Mouse (Mus musculus): ENCODE data around the gene Cd33.

Gene Cd33

DNA sequence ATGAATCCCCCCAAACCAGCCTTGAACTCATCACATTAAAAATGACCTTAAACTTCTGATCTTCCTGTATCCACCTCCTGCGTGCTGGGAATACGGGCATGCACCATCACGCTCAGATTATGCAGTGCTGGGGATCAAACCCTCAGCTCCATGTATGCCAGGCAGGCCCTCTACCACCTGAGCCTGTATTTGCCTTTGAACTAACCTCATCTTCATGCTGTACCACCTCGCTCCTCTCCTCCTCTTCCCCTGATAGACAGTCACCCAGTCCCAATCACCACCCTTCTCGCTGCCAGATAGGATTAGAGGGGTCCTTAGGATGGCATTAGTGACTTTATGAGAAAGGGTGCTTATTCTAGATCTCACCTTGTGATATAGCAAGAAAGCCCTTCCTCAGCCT lies 29.2 kb downstream of the Cd33 start:
- DNase-seq (ENCODE audit: low read depth), result no peak

DNA sequence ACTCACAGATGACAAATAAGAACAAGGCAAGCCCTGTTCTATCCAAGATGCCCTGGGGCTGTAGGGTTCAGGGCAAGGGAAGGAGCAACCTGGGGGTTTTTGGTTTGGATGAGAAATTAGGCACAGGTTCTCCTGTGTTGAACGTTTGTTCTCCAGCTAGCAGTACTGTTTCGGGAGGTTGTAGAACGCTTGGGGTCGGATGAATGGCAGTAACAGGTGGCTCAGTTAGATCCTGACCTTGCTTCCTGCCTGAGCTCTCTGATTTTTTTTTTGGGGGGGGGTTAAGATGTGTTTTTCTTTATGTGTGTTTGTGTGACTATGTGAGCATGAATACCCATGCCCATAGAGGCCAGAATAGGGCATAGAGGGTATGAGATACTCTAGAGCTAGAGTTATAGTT lies 31.7 kb downstream of the Cd33 start:
- no peak for DNase-seq (ENCODE audit: low read depth)

DNA sequence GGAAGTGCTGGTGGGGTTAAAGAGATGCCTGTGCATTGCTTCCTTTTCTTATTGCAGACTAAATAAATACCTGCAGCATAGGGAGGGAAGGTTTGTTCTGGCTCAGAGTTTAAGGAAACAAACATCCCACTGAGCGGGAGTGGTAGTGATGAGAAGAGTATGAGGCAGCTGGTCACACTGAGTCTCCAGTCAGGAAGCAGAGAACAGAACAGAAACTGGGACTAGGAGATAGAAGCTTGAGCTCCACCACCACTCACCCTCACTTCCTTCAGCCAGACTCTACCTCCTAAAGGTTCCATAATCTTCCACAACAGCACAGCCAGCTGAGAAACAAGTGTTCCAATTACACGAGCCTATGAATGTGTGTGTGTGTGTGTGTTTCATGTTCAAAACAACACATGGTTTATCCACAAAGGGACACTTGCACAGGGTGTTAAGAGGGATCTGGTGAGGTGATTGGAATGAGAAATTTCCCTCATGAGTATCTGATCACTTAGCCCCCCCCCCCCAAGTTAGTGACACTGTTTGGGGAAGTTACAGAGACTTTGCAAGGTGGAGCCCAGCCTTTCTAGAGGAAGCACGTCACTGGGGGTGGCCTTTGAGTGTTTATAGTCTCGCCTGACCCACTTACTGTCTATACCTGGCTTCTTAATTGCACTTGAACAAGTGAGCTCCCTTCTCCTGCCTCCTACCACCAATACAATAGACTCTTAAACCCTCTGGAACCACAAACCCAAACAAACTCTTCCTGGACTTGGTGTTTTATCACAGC lies 32.3 kb downstream of the Cd33 start:
- no peak for DNase-seq (ENCODE audit: low read depth)

DNA sequence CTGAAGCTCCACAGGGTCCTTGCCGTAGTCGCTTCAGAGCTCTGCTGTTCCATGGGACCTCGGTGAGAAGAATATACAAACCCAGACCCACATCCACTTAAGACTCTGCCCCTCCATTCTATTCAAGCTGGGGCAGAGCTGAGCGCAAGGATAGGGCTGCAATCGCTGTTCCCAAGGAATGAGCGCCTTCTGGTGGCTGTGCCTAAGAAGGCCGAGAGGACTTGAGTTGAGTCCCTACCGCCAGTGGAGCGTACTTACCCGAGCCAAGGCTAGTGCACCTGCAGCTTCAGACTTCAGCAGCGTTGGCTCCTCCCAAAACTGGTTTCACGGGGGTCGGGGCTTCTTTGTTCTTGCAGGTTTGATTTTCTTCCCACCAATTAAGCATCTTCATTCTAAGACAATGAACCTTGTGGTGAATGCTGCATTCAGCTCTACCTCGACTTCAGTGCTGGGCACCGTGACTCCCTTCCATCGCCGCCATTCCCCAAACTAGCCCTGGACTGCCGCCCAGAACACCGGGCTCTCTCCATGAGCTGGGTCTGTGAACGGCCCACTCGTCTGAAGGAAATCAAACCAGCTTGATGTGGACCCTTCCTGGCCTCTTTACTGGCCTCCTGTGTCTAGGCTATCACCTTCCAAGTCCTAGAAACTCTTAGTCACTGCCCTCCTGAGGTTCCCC lies 48.7 kb downstream of the Cd33 start:
- DNase-seq (ENCODE audit: low read depth), result no peak

DNA sequence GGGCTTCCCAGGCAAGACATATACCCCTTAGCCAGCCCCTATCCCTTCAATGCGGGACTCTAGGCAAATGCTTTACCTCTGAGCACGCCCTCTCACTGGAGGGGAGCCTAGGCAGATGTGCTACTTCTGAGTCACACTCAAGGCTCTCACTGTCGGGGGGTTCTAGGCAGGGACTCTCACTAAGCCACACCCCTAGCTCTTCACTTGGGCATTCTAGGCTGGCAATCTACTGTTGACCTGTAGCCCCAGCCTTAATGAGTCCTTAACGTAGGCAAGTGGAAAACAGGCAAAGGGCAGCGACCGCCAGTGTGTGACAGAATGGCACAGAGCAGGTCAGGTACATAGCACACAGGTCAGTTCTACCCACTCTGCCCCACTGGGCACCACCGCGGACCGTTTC lies 53.4 kb downstream of the Cd33 start:
- DNase-seq (ENCODE audit: low read depth), result no peak

DNA sequence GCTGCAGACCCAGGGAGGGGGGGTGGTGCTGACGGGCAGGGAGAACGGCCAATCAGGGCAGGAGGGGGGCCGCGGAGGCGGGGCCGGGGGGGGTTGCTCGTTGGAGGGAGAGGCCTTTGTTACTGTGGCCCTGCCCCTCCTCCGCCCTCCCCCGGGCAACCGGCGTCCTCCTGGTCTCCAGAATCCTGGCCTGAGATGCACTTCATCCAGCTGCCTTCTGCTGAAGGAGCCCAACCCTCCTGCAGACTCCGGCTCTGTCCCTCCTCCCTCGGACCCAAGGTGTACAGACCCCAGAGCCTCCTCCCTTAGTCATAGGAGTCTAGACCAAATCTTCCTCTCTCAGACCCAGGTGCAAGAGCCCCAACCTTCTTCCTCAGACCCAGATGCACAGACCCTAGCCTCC lies 54.0 kb downstream of the Cd33 start:
- DNase-seq (ENCODE audit: low read depth), result no peak

DNA sequence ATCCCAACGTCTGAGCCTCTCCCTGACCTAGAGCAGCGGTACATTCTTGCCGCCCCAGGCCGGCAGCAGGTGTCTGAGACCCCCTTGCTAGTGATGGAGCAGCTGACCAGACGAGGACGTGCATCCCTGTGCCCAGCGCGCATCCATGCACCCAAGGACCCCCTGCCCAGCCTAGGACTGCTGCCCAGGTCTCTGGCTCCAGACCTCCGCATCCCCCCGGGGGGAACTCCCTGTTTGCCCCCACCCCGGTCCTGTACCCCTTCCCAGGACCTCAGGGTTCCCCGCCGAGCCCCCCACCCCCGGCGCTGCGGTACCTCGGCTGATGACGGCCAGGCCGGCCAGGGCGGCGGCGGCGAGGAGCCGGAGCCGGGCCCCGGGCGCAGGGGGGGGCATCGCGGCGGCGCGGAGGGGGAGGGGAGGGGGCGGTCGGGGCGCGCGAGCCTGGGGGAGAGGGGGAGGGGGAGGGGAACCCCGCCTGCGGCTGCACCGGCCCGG lies 54.5 kb downstream of the Cd33 start, which contains the start of gene Iglon5:
Gene Iglon5, minus strand, starts transcription at position 445 of the 495 bp plus-strand sequence.
- no peak for DNase-seq (ENCODE audit: low read depth)

DNA sequence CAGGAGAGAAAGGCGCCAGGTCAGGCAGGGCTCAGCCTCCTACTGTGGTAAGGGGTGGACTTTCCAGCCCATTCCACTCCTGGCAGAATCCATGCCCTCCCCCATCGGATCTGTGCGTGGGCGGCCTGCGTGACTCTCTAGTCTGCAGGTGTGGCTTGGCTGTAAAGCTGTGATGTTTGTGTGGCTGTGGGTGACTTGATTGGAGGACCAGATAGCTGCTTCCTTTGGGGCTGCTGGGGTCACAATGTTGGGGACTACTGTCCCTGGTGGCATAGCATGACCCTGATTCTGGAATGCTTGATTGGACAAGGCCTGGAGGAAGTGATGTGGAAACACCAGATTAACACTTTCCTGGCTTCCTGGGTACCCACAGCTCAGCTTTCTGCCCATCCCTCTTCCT lies 55.6 kb downstream of the Cd33 start:
- DNase-seq (ENCODE audit: low read depth), result no peak

DNA sequence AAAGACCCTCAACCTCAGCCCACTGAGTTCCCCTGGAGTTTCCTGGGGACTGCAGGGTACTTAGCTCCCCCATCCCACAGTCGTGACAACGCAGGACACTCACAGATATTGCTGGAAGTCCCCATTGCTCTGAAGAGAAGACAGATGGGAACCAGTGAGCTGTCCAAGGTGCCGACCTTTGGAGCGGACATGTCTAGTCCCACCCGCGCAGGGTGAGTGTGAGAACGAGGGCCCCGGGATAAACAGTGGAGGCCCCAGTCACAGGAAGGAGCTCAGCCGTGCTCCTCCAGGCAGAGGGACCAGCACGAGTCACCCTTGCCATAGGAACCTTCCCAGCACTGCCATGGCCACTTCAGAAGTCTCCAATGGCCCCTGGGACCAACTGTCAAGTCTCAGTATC lies 61.0 kb downstream of the Cd33 start:
- DNase-seq (ENCODE audit: low read depth), result no peak

DNA sequence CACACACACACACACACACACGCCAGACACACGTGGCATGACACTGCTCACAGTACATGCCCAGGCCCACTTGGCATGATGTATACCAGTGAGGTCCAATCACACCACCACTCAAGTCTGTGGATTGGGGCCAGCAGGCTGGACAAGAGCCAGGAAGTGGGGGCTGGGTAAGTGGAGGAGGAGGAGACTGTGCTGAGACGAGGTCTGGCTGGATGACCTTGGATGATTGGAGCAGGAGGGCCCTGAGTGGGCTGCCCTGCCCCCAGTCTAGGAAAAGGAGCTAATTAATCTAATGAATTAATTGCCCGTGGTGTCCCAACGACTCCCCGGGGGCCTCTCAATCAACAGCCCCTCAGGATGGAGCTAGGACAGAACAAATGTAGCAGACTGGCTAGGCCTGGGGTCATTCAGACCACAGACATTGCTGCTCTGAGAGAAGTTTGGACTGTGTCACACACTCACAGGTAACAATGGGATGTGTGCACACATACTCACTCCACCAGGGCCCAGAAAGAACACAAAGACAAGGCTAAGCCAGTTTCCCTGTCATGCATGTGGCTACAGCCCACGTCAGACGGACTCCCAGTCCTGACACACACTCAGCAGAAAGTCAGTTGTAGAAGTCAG lies 62.0 kb downstream of the Cd33 start:
- no peak for DNase-seq (ENCODE audit: low read depth)

DNA sequence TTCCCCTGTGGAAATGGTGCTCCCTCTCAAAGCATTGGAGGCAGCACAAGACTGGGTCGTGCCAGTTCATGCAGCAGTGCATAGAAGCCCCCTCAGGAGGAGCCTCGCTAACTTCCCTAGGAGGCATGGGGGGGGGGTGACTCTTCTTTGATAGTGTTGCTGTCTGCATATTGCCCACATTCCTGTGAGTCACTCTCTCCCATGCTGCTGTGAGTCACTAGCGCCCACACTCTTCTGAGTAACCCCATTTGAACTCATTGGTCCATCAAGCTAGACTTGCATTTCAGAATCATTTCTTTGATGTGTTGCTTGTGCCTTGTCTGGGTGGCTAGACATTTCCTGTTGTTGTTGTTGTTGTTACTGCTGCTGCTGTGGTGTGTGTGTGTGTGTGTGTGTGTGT lies 63.0 kb downstream of the Cd33 start:
- no peak for DNase-seq (ENCODE audit: low read depth)

DNA sequence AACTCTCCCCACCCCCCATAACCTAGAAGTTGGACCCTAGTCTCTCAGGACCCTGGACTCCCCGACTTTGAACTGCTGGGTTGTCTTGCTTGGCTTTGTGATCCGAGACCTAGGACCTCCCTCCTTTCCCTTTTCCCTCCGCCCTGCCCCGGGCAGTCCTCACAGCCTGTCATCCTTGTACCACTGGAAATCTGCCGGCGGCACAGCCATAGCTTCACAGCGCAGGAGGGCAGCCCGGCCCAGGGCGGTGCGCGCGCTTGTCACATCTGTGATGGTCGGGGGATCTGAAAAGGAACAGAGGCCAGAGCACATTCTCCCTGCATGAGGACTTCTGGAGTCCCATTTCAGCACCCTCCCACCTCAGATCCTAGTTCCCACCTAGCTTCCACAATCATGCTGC lies 67.9 kb downstream of the Cd33 start:
- DNase-seq (ENCODE audit: low read depth), result no peak

DNA sequence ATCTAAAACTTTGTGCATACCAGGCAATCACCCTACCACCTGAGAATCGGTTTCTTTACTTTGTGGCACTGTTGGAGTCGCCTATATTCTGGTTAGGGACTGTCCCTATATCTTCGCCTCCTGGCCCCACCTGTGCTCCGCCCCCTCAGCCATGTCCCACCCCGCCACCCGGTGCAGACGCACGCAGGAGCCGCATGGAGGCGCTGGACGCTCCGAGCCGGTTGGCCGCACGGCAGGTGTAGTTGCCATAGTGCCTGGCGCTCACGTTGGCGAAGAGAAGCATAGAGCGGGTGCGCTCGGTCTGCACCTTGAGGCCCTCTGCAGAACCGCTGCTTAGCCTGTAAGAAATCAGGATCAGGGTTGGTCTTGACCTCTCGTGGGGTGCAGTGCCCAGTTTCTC lies 68.5 kb downstream of the Cd33 start:
- DNase-seq (ENCODE audit: low read depth), result no peak

Data from c-Kit-positive CD71-negative TER-119-negative erythroid progenitor cells, embryonic 14.5 days (primary cell).